Mouse (Mus musculus) embryonic facial prominence, embryonic 11.5 days (tissue): ENCODE results near the gene Zfyve9. TPM values are rescaled to one million over a fixed set of nuclear protein-coding genes. Genes with fewer than 3 reads are reported as not detected.

Source experiments
- ATAC-seq: fragments of 200-750 bp; cut with Nextera tagmentation; replicated peaks from 2 replicates; pipeline ENCODE4 v1.8.0; 2017; ENCODE audit warnings: low read depth; ENCODE audit not compliant: insufficient number of reproducible peaks, low FRiP score, low TSS enrichment
- DNase-seq: peaks from one replicate; pipeline ENCODE4 v3.0.0-alpha.2; 2015; ENCODE audit warnings: low spot score
- H3K27ac ChIP-seq: fragments of 300-500 bp; sonication (generic); replicated peaks from 2 replicates; pipeline ENCODE4 v1.5.1; 2014; ENCODE audit warnings: mild to moderate bottlenecking, low read depth, low read length, control low read depth
- H3K27me3 ChIP-seq: fragments of 300-500 bp; sonication (generic); 2 replicates; pipeline ENCODE4 v1.6.1; 2014; ENCODE audit warnings: mild to moderate bottlenecking, low read length, moderate library complexity, mixed read lengths; ENCODE audit not compliant: control insufficient read depth, insufficient read depth
- H3K36me3 ChIP-seq: fragments of 300-500 bp; sonication (generic); replicated peaks from 2 replicates; pipeline ENCODE4 v1.6.1; 2014; ENCODE audit warnings: low read depth, mild to moderate bottlenecking, low read length, moderate library complexity, mixed read lengths; ENCODE audit not compliant: control insufficient read depth, insufficient read depth
- H3K4me1 ChIP-seq: fragments of 300-500 bp; sonication (generic); 2 replicates; pipeline ENCODE4 v1.6.1; 2014; ENCODE audit warnings: low read length, mixed read lengths; ENCODE audit not compliant: control insufficient read depth, insufficient read depth
- H3K4me2 ChIP-seq: fragments of 300-500 bp; sonication (generic); 2 replicates; pipeline ENCODE4 v1.6.1; 2014; ENCODE audit warnings: low read depth, mild to moderate bottlenecking, control low read depth, low read length, moderate library complexity
- H3K4me3 ChIP-seq: fragments of 300-500 bp; sonication (generic); 2 replicates; pipeline ENCODE4 v1.5.1; 2014; ENCODE audit warnings: low read depth, low read length, control low read depth
- H3K9ac ChIP-seq: fragments of 300-500 bp; sonication (generic); replicated peaks from 2 replicates; pipeline ENCODE4 v1.6.1; 2014; ENCODE audit warnings: mild to moderate bottlenecking, control low read depth, low read length
- H3K9me3 ChIP-seq: fragments of 300-500 bp; sonication (generic); replicated peaks from 2 replicates; pipeline ENCODE4 v1.6.1; 2016; ENCODE audit warnings: mild to moderate bottlenecking, low read length, inconsistent platforms, mixed read lengths; ENCODE audit not compliant: control insufficient read depth
- WGBS: fragments of 180-500 bp; shearing (Covaris S2); extraction: QIAGEN DNeasy Blood & Tissue Kit; methylation state at CpG from one replicate; pipeline ENCODE4 v1.1.7; 2014; 5-methylcytosine and 5-hydroxymethylcytosine counted together
- polyA plus RNA-seq: library from polyadenylated mRNA; unstranded; fragments of >200 nt; fragmentation: Nextera tagmentation; extraction: Ambion mirVana; gene quantifications from 2 replicates; pipeline ENCODE4 v1.2.1, GENCODE M21; 2014

The Zfyve9 gene
- 3.7 and 3.8 TPM in 2 replicates for polyA plus RNA-seq

DNA sequence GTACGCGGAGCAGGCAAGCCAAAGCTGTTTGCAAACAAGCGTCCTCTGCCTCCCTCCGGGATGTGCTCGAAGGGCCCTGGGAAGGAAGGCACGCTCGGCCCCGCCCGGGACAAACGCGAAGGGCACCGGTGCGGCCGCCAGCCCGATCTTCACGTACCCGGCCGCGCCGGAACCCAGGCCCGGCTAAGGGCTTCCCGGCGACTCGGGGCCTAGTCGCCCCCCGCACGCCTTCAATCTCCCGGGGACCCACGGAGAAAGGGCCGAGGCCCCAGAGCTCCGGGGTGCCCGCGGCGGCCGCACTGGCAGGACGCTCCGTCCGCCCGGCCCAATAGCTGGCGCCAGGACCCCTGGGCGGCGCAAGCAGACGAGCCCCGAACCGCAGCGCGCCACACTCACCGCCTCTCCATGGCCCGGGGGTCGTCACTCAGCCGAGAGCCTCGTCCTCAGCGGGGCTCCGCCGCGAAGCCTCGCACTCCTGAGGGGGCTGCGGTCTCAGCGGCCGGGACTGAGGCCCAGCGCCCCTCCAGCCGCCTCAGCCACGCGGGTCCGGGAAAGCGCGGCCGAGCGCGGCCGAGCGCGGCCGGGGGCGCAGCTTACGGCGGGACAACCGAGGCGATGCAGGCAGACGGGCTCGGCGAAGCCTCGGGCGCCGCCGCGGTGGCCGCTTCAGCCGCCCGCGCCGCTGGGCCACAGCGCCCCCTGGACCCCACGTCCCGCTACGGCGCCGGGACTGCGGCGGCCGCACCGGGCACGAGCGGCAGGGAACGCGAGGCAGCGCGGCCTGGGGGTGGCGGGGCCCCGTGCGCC lies at the start of gene Zfyve9:
Gene Zfyve9 (minus strand): TSS at position 742 of the 807 bp plus-strand sequence.
- ATAC-seq (peak; percentile 91), DNase-seq (peak; percentile 86)
- Histone ChIP-seq H3K9ac (peak within 1 kb of the TSS; percentile 99), H3K27me3 (no peaks in the 10 kb centered on the region), H3K4me1 (no peaks in the 10 kb centered on the region), H3K4me2 (peak within 1 kb of the TSS; percentile 76), H3K9me3 (no peaks in the 10 kb centered on the region), H3K36me3 (no peaks in the 10 kb centered on the region), H3K4me3 (peak within 1 kb of the TSS; percentile 90), H3K27ac (peak within 1 kb of the TSS; percentile 87)
- WGBS = 0% methylated on average over 91 of the region's 111 CpGs

DNA sequence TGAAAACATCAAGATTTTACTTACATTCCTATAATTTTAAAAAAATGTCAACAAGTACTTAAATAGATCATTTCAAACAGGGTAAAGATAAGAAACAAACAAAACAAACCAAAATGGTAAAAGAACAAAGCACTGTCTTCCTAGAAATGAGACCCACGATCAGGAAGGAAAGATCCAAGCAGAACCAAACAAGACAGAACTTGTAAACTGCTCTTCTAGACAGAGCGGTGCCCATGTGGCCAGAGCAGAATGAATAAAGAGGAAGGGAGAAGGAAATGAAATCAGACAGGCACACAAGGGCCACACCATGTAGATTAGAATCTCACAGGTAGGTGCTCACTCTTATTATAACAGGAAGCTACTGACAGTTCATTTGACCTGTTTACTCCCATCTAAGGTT lies 46.0 kb upstream of the Zfyve9 start:
- Histone ChIP-seq H3K9me3 (no peaks in the 10 kb centered on the region), H3K27ac (no peak overlapping the region), H3K4me3 (no peak overlapping the region), H3K4me1 (no peaks in the 10 kb centered on the region), H3K9ac (no peak overlapping the region), H3K4me2 (no peak overlapping the region), H3K27me3 (no peaks in the 10 kb centered on the region), H3K36me3 (peaks cover 4% of the 10 kb centered on the region)
- 84% methylated on average over 2 of the region's 2 CpGs for WGBS
- DNase-seq (no peak), ATAC-seq (no peak)

DNA sequence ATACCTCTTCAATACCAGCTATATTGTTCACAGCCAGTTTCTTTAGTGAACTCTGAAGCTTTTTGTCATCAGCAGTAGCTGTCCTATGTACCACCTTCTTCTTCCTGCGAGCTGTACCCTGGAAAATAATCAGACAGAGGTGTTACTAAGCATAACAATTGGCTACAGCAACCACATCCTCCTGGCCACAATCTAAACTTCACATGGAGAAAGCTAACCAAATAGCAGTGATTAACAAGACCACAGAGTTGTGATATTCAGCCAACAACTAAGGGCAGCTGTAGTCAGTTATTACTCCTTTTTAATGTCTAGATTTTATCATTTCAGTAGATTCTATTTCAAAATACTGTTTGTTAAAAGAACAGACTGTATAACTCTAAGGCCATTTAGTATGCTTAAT lies 45.5 kb upstream of the Zfyve9 start:
- Histone ChIP-seq H3K36me3 (peaks cover 4% of the 10 kb centered on the region), H3K27ac (no peak overlapping the region), H3K4me3 (no peak overlapping the region), H3K27me3 (no peaks in the 10 kb centered on the region), H3K9ac (no peak overlapping the region), H3K4me1 (no peaks in the 10 kb centered on the region), H3K4me2 (no peak overlapping the region), H3K9me3 (no peaks in the 10 kb centered on the region)
- WGBS = 86% methylated on average over 1 of the region's 1 CpGs
- DNase-seq (no peak), ATAC-seq (no peak)

DNA sequence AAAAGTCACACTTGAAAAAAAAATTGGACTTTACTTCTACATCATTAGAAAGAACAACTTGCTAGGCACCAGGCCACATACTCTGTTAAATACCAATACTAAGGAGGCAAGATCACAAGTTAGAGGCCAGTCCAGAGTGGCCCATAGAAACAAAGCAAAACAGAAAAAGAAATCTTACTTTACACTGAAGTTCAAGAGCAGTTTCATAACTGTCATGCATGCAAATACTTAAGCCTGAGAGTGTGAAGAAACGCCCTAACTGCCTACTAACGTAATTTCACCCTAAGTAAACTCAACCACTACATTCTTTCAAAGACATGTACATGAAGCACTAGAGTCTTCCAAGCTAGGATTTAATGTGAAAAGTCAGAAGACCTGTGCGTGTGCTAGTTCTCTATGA lies 45.1 kb upstream of the Zfyve9 start:
- Histone ChIP-seq H3K36me3 (peaks cover 4% of the 10 kb centered on the region), H3K4me2 (no peak overlapping the region), H3K27ac (no peak overlapping the region), H3K27me3 (no peaks in the 10 kb centered on the region), H3K9ac (no peak overlapping the region), H3K4me1 (no peaks in the 10 kb centered on the region), H3K9me3 (no peaks in the 10 kb centered on the region), H3K4me3 (no peak overlapping the region)
- WGBS = 91% methylated on average over 3 of the region's 3 CpGs
- ATAC-seq (no peak), DNase-seq (no peak)

DNA sequence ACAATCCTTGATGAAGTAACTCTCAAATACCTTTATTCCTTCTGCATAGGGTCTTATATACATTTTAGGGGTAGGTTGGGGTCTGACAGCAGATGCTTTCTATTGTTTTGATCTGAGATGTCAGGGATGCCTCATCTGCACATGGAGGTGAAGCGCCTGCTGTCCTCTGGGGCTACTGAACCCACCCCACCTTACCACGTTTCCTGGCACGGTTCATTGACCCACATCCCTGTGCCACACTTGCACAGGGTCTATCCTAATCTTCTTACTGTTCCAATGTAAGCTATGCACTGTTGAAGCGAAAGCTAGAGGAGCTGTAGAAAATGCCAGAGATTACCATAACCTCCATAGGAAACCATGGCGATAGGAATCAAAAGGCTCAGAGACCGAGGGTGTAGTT lies 31.0 kb upstream of the Zfyve9 start:
- WGBS = 67% methylated on average over 6 of the region's 6 CpGs
- Histone ChIP-seq H3K9me3 (no peaks in the 10 kb centered on the region), H3K36me3 (peaks cover 2% of the 10 kb centered on the region; the same call in 1 of the 2 replicates), H3K4me2 (no peak overlapping the region), H3K27ac (no peak overlapping the region), H3K9ac (no peak overlapping the region), H3K4me3 (no peak overlapping the region), H3K27me3 (no peaks in the 10 kb centered on the region), H3K4me1 (no peaks in the 10 kb centered on the region)
- ATAC-seq (no peak), DNase-seq (no peak)

DNA sequence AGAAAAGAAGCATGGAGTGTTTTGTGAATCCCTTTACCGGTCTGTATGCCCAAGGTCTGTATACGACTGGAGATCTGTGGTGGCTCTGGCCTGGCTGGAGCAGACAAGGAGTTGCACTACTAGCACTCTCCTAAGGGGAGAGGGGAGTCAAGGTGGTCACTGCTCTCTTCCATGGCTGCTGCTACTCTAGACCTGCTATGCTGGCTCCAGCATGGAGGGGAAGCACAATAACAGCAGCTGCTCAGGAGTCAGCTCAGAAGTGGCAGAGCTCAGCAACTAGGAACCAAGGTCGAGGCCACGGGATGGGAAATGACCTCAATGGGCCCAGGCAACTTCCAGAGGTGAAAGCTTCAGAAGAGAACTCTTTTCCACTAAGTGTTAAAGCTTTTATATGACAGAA lies 30.5 kb upstream of the Zfyve9 start:
- Histone ChIP-seq H3K27ac (no peak overlapping the region), H3K9me3 (no peaks in the 10 kb centered on the region), H3K4me1 (no peaks in the 10 kb centered on the region), H3K4me3 (no peak overlapping the region), H3K36me3 (peaks cover 2% of the 10 kb centered on the region; the same call in 1 of the 2 replicates), H3K27me3 (no peaks in the 10 kb centered on the region), H3K9ac (no peak overlapping the region), H3K4me2 (no peak overlapping the region)
- WGBS = 52% methylated on average over 4 of the region's 4 CpGs
- ATAC-seq (no peak), DNase-seq (no peak)

DNA sequence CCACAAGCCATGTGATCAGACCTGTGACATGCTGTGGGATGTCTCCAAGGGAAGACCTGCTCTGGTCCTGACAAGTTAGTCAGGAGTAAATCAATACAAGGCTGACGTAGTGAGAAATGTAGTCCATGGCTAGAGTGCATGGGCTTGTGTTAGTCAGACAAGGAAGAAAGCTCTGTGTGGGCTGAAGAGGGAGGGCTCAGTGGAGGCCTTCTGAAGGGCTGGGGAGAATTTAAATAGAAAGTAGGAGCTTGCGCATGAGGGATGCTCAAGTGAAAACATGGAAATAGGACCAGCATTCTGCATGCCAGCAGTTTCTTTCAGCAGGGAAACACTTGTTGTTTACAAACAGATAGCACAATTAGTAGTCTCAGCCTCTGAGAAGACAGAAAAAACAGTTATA lies 22.9 kb upstream of the Zfyve9 start:
- H3K36me3 ChIP-seq = no peaks in the 10 kb centered on the region
- H3K4me2 ChIP-seq = no peak overlapping the region
- ATAC-seq = no peak
- H3K9ac ChIP-seq = no peak overlapping the region
- H3K4me1 ChIP-seq = no peaks in the 10 kb centered on the region
- no peak overlapping the region for H3K27ac ChIP-seq
- no peak overlapping the region for H3K4me3 ChIP-seq
- no peaks in the 10 kb centered on the region for H3K9me3 ChIP-seq
- H3K27me3 ChIP-seq = no peaks in the 10 kb centered on the region
- DNase-seq = no peak
- WGBS = 89% methylated on average over 2 of the region's 2 CpGs

DNA sequence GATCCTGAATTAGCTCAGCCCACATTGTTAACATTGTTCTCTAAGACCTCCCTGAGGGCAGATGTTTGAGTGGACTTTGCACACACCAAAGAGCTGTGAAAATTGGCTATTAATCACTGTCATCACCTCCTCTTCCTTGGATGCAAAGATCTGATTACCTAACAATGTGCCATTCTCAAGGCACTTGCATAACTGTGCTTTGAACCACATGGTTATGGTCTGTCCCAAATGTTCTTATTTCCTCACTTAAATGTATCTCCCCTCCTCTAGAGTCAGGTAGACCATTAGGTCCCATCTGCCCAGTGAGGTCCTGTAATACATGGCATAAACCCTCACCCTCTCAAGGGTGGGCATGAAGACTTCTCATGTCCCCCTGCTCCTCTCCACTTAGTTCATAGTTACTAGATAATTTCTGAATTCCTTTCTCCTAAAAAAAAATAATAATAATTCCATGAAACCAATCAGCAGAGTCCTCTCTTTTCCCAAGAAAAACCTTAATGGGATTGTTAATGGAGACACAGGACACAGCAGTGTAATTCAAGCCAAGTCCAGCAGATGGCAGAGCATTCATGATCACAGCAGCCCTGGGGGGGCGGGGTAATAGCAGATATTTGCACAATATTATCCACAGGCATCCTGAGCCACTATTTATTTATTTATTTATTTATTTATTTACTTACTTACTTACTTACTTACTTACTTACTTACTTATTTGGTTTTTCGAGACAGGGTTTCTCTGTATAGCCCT lies 17.7 kb upstream of the Zfyve9 start:
- H3K27me3 ChIP-seq = no peaks in the 10 kb centered on the region
- no peaks in the 10 kb centered on the region for H3K9me3 ChIP-seq
- ATAC-seq (no peak), DNase-seq (peak; percentile 74)
- no peaks in the 10 kb centered on the region for H3K4me1 ChIP-seq
- no peak overlapping the region for H3K9ac ChIP-seq
- no peak overlapping the region for H3K4me3 ChIP-seq
- H3K36me3 ChIP-seq = no peaks in the 10 kb centered on the region
- H3K27ac ChIP-seq = no peak overlapping the region
- no peak overlapping the region for H3K4me2 ChIP-seq
- WGBS = 54% methylated on average over 2 of the region's 2 CpGs
